12 mouse cellular contexts compared by ENCODE assay signal in genomic region chr2:33783419-33783818, GRCm38 (mm10).
A peak's percentile ranks its signal among the peaks of the same experiment; 100 is the strongest.
DNase-seq lines count a peak whose midpoint lies in the region; ATAC-seq and TF ChIP-seq lines count a peak whose summit lies in the region.
"Had no signal": no experiment of that assay in that cellular context is flagged by ENCODE, and none has a peak within 500 bp of the region (broad histone marks: within the 10 kb centered on the region; RNA-seq: fewer than 3 reads in every experiment).

No protein-coding gene starts in this region.

- H3K4me3 ChIP-seq in hindbrain, embryonic 12.5 days: no peak overlapping the region
- no peak overlapping the region for H3K4me3 ChIP-seq in hindbrain, embryonic 14.5 days (replicated peaks; ENCODE audit: low read length)
- H3K4me3 ChIP-seq in cerebellum, adult 2 months (replicated peaks; ENCODE audit: insufficient read depth, low read depth, low read length): no peak overlapping the region
- H3K4me3 ChIP-seq in liver, postnatal 0 days (ENCODE audit: low read depth, low read length): no peak overlapping the region
- H3K4me3 ChIP-seq: megakaryocyte, embryonic 14.5 days; neural tube, embryonic 13.5 days had no signal

- H3K36me3 ChIP-seq in hindbrain, embryonic 12.5 days: peaks cover 16% of the 10 kb centered on the region
- 0 out of 2 replicates have a peak, but pooled peaks cover 3% of the 10 kb centered on the region for H3K36me3 ChIP-seq in hindbrain, embryonic 14.5 days (replicated peaks; ENCODE audit: control insufficient read depth, insufficient read depth)
- H3K36me3 ChIP-seq in liver, postnatal 0 days (replicated peaks; ENCODE audit: insufficient read depth, low read length): 0 out of 2 replicates have a peak, but pooled peaks cover 5% of the 10 kb centered on the region

- no peak overlapping the region for H3K9ac ChIP-seq in hindbrain, embryonic 12.5 days
- no peak overlapping the region for H3K9ac ChIP-seq in hindbrain, embryonic 14.5 days
- H3K9ac ChIP-seq in liver, postnatal 0 days (replicated peaks): no peak overlapping the region
- H3K9ac ChIP-seq: neural tube, embryonic 13.5 days had no signal

- peaks cover 40% of the 10 kb centered on the region for H3K4me1 ChIP-seq in hindbrain, embryonic 12.5 days
- peaks cover 53% of the 10 kb centered on the region for H3K4me1 ChIP-seq in hindbrain, embryonic 14.5 days (replicated peaks; ENCODE audit: control insufficient read depth, insufficient read depth, low read length)
- peaks cover 38% of the 10 kb centered on the region for H3K4me1 ChIP-seq in cerebellum, adult 2 months (ENCODE audit: control insufficient read depth, insufficient read depth, low read length)
- no peaks in the 10 kb centered on the region for H3K4me1 ChIP-seq in liver, postnatal 0 days (ENCODE audit: insufficient read depth)

- H3K4me2 ChIP-seq in hindbrain, embryonic 12.5 days (replicated peaks): no peak overlapping the region
- H3K4me2 ChIP-seq in hindbrain, embryonic 14.5 days (replicated peaks): no peak overlapping the region
- no peak overlapping the region for H3K4me2 ChIP-seq in liver, postnatal 0 days (ENCODE audit: low read depth, low read length)
- H3K4me2 ChIP-seq: neural tube, embryonic 13.5 days had no signal

- TF ChIP-seq EP300 in liver, postnatal 0 days (IDR thresholded peaks at IDR 0.05; ENCODE audit: low read depth): no peak

- DNase-seq in hindbrain, embryonic 14.5 days (ENCODE audit: low spot score): no peak
- DNase-seq in brain, adult 2 months (ENCODE audit: low read depth, low spot score): peak; percentile 86
- peak; percentile 70 to 80 for DNase-seq in cerebellum, adult 2 months
- peak; percentile 15 to 27 for DNase-seq in heart, postnatal 10 days
- DNase-seq in liver, postnatal 0 days: no peak
- DNase-seq in right cerebral cortex, postnatal 14 days: no peak
- DNase-seq: kidney, postnatal 14 days; spleen, adult 18-20 months had no signal

- peaks cover 8% of the 10 kb centered on the region for H3K9me3 ChIP-seq in hindbrain, embryonic 12.5 days (replicated peaks)
- H3K9me3 ChIP-seq in hindbrain, embryonic 14.5 days (ENCODE audit: control insufficient read depth, low read length): no peaks in the 10 kb centered on the region
- H3K9me3 ChIP-seq in liver, postnatal 0 days (ENCODE audit: low read length): peaks cover 13% of the 10 kb centered on the region
- H3K9me3 ChIP-seq: neural tube, embryonic 13.5 days had no signal

- intact Hi-C loops in heart, postnatal 10 days (cut with DNase I): no loop called here

- WGBS in hindbrain, embryonic 12.5 days: 83% methylated on average over 7 of the region's 7 CpGs
- WGBS in hindbrain, embryonic 14.5 days: 75% methylated on average over 7 of the region's 7 CpGs
- 17% methylated on average over 7 of the region's 7 CpGs for WGBS in cerebellum, adult 2 months
- 88% methylated on average over 7 of the region's 7 CpGs for WGBS in liver, postnatal 0 days (ENCODE audit: insufficient replicate concordance)

- H3K27me3 ChIP-seq in hindbrain, embryonic 12.5 days: no peaks in the 10 kb centered on the region
- H3K27me3 ChIP-seq in hindbrain, embryonic 14.5 days (ENCODE audit: control insufficient read depth, insufficient read depth, low read length): no peaks in the 10 kb centered on the region
- no peaks in the 10 kb centered on the region for H3K27me3 ChIP-seq in cerebellum, adult 2 months (ENCODE audit: control insufficient read depth, insufficient read depth, low read length)
- no peaks in the 10 kb centered on the region for H3K27me3 ChIP-seq in liver, postnatal 0 days (ENCODE audit: insufficient read depth, low read length)
- H3K27me3 ChIP-seq: megakaryocyte, embryonic 14.5 days; neural tube, embryonic 13.5 days had no signal

- no peak for ATAC-seq in hindbrain, embryonic 12.5 days (ENCODE audit: low FRiP score)
- no peak for ATAC-seq in hindbrain, embryonic 14.5 days (ENCODE audit: low FRiP score)
- no peak for ATAC-seq in liver, postnatal 0 days
- no peak for ATAC-seq in CD4-positive, CD25-positive, alpha-beta regulatory T cell, adult 4 months

- TF ChIP-seq CTCF in cerebellum, adult 2 months (IDR thresholded peaks at IDR 0.05; ENCODE audit: borderline replicate concordance, insufficient read depth, low read depth, low read length): peak; percentile 61
- no peak for TF ChIP-seq CTCF in liver, postnatal 0 days (IDR thresholded peaks at IDR 0.05; ENCODE audit: low read depth)

- peak overlapping the region; percentile 2; the same call in 1 of the 2 replicates for H3K27ac ChIP-seq in hindbrain, embryonic 12.5 days
- H3K27ac ChIP-seq in hindbrain, embryonic 14.5 days: no peak overlapping the region
- H3K27ac ChIP-seq in cerebellum, adult 2 months (ENCODE audit: insufficient read depth, low read length): 0 out of 2 replicates have a peak overlapping the region, but pooled peaks have one; percentile 24
- H3K27ac ChIP-seq in liver, postnatal 0 days (ENCODE audit: low read depth): no peak overlapping the region
- H3K27ac ChIP-seq: neural tube, embryonic 13.5 days had no signal

- TF ChIP-seq POLR2A in cerebellum, adult 2 months (IDR thresholded peaks at IDR 0.05; ENCODE audit: borderline replicate concordance, insufficient read depth, low read length): no peak

Comparison
In these comparisons a context has a peak if more than half of its experiments do, and no peak if none do; other contexts are left out.
1. H3K27ac ChIP-seq: peak in hindbrain, embryonic 12.5 days (single experiment) and cerebellum, adult 2 months (single experiment); none in hindbrain, embryonic 14.5 days (single experiment) and liver, postnatal 0 days (single experiment).
2. DNase-seq: peak in brain, adult 2 months (single experiment), cerebellum, adult 2 months (2 of 2) and heart, postnatal 10 days (2 of 2); none in hindbrain, embryonic 14.5 days (single experiment), liver, postnatal 0 days (single experiment) and right cerebral cortex, postnatal 14 days (single experiment).